Mouse (Mus musculus) liver, postnatal 0 days (tissue): Measurements from ENCODE around the gene Faim2. TPM values are rescaled to one million over a fixed set of nuclear protein-coding genes. Genes with fewer than 3 reads are reported as not detected.
A peak's percentile ranks its signal among the peaks of the same experiment; 100 is the strongest.

Experiments used
- ATAC-seq: fragments of 200-750 bp; cut with Nextera tagmentation; 2 replicates; pipeline ENCODE4 v1.8.0; 2017; ENCODE audit warnings: mild to moderate bottlenecking, moderate library complexity
- DNase-seq: peaks from one replicate; pipeline ENCODE4 v3.0.0-alpha.2; 2016
- H3K27ac ChIP-seq: fragments of 300-500 bp; sonication (generic); 2 replicates; pipeline ENCODE4 v1.5.1; 2014; ENCODE audit warnings: antibody characterized with exemption, moderate library complexity, mild to moderate bottlenecking, low read depth
- H3K27me3 ChIP-seq: fragments of 300-500 bp; sonication (generic); 2 replicates; pipeline ENCODE4 v1.6.1; 2014; ENCODE audit warnings: low read length, control low read depth, mixed read lengths; ENCODE audit not compliant: insufficient read depth
- H3K36me3 ChIP-seq: fragments of 300-500 bp; sonication (generic); replicated peaks from 2 replicates; pipeline ENCODE4 v1.6.1; 2014; ENCODE audit warnings: mild to moderate bottlenecking, control low read depth, low read length, moderate library complexity, mixed read lengths; ENCODE audit not compliant: insufficient read depth
- H3K4me1 ChIP-seq: fragments of 300-500 bp; sonication (generic); 2 replicates; pipeline ENCODE4 v1.6.1; 2014; ENCODE audit warnings: antibody characterized with exemption, mild to moderate bottlenecking, control low read depth; ENCODE audit not compliant: insufficient read depth
- H3K4me2 ChIP-seq: fragments of 300-500 bp; sonication (generic); 2 replicates; pipeline ENCODE4 v1.6.1; 2014; ENCODE audit warnings: low read depth, mild to moderate bottlenecking, low read length, moderate library complexity, mixed read lengths
- H3K4me3 ChIP-seq: fragments of 300-500 bp; sonication (generic); 2 replicates; pipeline ENCODE4 v1.5.1; 2014; ENCODE audit warnings: low read depth, low read length
- H3K9ac ChIP-seq: fragments of 300-500 bp; sonication (generic); replicated peaks from 2 replicates; pipeline ENCODE4 v1.6.1; 2014; ENCODE audit warnings: mild to moderate bottlenecking, moderate library complexity
- H3K9me3 ChIP-seq: fragments of 300-500 bp; sonication (generic); 2 replicates; pipeline ENCODE4 v1.6.1; 2016; ENCODE audit warnings: mild to moderate bottlenecking, control low read depth, low read length, mixed read lengths
- CTCF ChIP-seq: sonication (generic); IDR thresholded peaks from 2 replicates; pipeline ENCODE4 v1.5.1; 2016; ENCODE audit warnings: antibody characterized with exemption, low read depth
- EP300 ChIP-seq: IDR thresholded peaks from 2 replicates; pipeline ENCODE4 v1.6.1; 2016; ENCODE audit warnings: antibody characterized with exemption, low read depth, mild to moderate bottlenecking
- WGBS: fragments of 180-500 bp; shearing (Covaris S2); extraction: QIAGEN DNeasy Blood & Tissue Kit; methylation state at CpG from one replicate; pipeline ENCODE4 v1.1.7; 2014; ENCODE audit not compliant: insufficient replicate concordance; 5-methylcytosine and 5-hydroxymethylcytosine counted together
- polyA plus RNA-seq: library from polyadenylated mRNA; unstranded; fragments of >200 nt; fragmentation: Nextera tagmentation; extraction: Ambion mirVana; gene quantifications from 2 replicates; pipeline ENCODE4 v1.2.1, GENCODE M21; 2015

Gene Faim2
- polyA plus RNA-seq, 1 experiment from 2014 or later, result not detected

GRCm38 (mm10) chr15:99503256-99503655, 24.7 kb downstream of the Faim2 start:
- H3K9me3 ChIP-seq, result no peaks in the 10 kb centered on the region
- 68% methylated on average over 5 of the region's 5 CpGs for WGBS
- H3K27ac ChIP-seq, result no peak overlapping the region
- no peak overlapping the region for H3K4me2 ChIP-seq
- DNase-seq, result no peak
- TF ChIP-seq CTCF (no peak), EP300 (no peak)
- ATAC-seq, result no peak
- no peak overlapping the region for H3K9ac ChIP-seq
- peaks cover 20% of the 10 kb centered on the region for H3K4me1 ChIP-seq
- H3K27me3 ChIP-seq, result no peaks in the 10 kb centered on the region
- no peak overlapping the region for H3K4me3 ChIP-seq
- H3K36me3 ChIP-seq, result no peaks in the 10 kb centered on the region

GRCm38 (mm10) chr15:99502311-99502831, 25.6 kb downstream of the Faim2 start:
- H3K9me3 ChIP-seq, result no peaks in the 10 kb centered on the region
- whole genome bisulfite sequencing, result 56% methylated on average over 12 of the region's 12 CpGs
- peaks cover 22% of the 10 kb centered on the region for H3K4me1 ChIP-seq
- H3K4me3 ChIP-seq, result no peak overlapping the region
- no peak overlapping the region for H3K27ac ChIP-seq
- no peak overlapping the region for H3K4me2 ChIP-seq
- no peaks in the 10 kb centered on the region for H3K27me3 ChIP-seq
- TF ChIP-seq EP300, result no peak
- no peak for TF ChIP-seq CTCF
- no peak overlapping the region for H3K9ac ChIP-seq
- DNase-seq (no peak), ATAC-seq (no peak)
- H3K36me3 ChIP-seq, result no peaks in the 10 kb centered on the region

- ATAC-seq (no peak), DNase-seq (no peak)
- Histone ChIP-seq H3K4me2 (no peak overlapping the region), H3K9ac (no peak overlapping the region), H3K27me3 (no peaks in the 10 kb centered on the region), H3K36me3 (no peaks in the 10 kb centered on the region), H3K4me3 (no peak overlapping the region), H3K4me1 (peaks cover 22% of the 10 kb centered on the region), H3K27ac (no peak overlapping the region), H3K9me3 (no peaks in the 10 kb centered on the region)
- TF ChIP-seq CTCF (no peak), EP300 (no peak)
- 73% methylated on average over 20 of the region's 20 CpGs for WGBS
Observed at GRCm38 (mm10) chr15:99501292-99502260, 26.4 kb downstream of the Faim2 start.

GRCm38 (mm10) chr15:99500320-99500719, 27.6 kb downstream of the Faim2 start:
- DNase-seq, result no peak
- ATAC-seq, result peak; percentile 24; the same call in 1 of the 2 replicates
- TF ChIP-seq CTCF (no peak), EP300 (no peak)
- H3K4me2 ChIP-seq, result no peak overlapping the region
- no peak overlapping the region for H3K4me3 ChIP-seq
- no peaks in the 10 kb centered on the region for H3K36me3 ChIP-seq
- H3K4me1 ChIP-seq, result peaks cover 22% of the 10 kb centered on the region
- WGBS, result 20% methylated on average over 5 of the region's 5 CpGs
- no peak overlapping the region for H3K9ac ChIP-seq
- no peaks in the 10 kb centered on the region for H3K27me3 ChIP-seq
- H3K27ac ChIP-seq, result no peak overlapping the region
- H3K9me3 ChIP-seq, result no peaks in the 10 kb centered on the region

GRCm38 (mm10) chr15:99499726-99500125, 28.2 kb downstream of the Faim2 start:
- TF ChIP-seq CTCF (no peak), EP300 (no peak)
- no peak overlapping the region for H3K9ac ChIP-seq
- WGBS, result 39% methylated on average over 6 of the region's 6 CpGs
- H3K9me3 ChIP-seq, result no peaks in the 10 kb centered on the region
- ATAC-seq, result no peak
- H3K27ac ChIP-seq, result no peak overlapping the region
- H3K4me1 ChIP-seq, result peaks cover 18% of the 10 kb centered on the region
- H3K4me3 ChIP-seq, result no peak overlapping the region
- H3K27me3 ChIP-seq, result no peaks in the 10 kb centered on the region
- no peak for DNase-seq
- H3K4me2 ChIP-seq, result no peak overlapping the region
- no peaks in the 10 kb centered on the region for H3K36me3 ChIP-seq

GRCm38 (mm10) chr15:99498781-99499180, 29.2 kb downstream of the Faim2 start:
- ATAC-seq, result peak; percentile 11; the same call in 1 of the 2 replicates
- DNase-seq, result no peak
- peak overlapping the region; percentile 71 for H3K27ac ChIP-seq
- H3K9ac ChIP-seq, result no peak overlapping the region
- H3K4me3 ChIP-seq, result no peak overlapping the region
- no peaks in the 10 kb centered on the region for H3K27me3 ChIP-seq
- 38% methylated on average over 4 of the region's 4 CpGs for WGBS
- no peak overlapping the region for H3K4me2 ChIP-seq
- peaks cover 18% of the 10 kb centered on the region for H3K4me1 ChIP-seq
- H3K9me3 ChIP-seq, result no peaks in the 10 kb centered on the region
- no peak for TF ChIP-seq EP300
- no peak for TF ChIP-seq CTCF
- H3K36me3 ChIP-seq, result no peaks in the 10 kb centered on the region
